Mouse (Mus musculus) embryonic facial prominence, embryonic 14.5 days (tissue): ENCODE data around the gene Kdm4a. TPM values are rescaled to one million over a fixed set of nuclear protein-coding genes. Genes with fewer than 3 reads are reported as not detected.

ENCODE experiments used
- ATAC-seq: fragments of 200-750 bp; cut with Nextera tagmentation; 2 replicates; pipeline ENCODE4 v1.8.0; 2017; ENCODE audit warnings: low read depth, moderate number of reproducible peaks, moderate TSS enrichment
- DNase-seq: peaks from one replicate; pipeline ENCODE4 v3.0.0-alpha.2; 2015; ENCODE audit warnings: low spot score
- H3K27ac ChIP-seq: fragments of 300-500 bp; sonication (generic); replicated peaks from 2 replicates; pipeline ENCODE4 v1.5.1; 2014; ENCODE audit warnings: low read depth, mild to moderate bottlenecking, low read length, moderate library complexity
- H3K27me3 ChIP-seq: fragments of 300-500 bp; sonication (generic); replicated peaks from 2 replicates; pipeline ENCODE4 v1.6.1; 2014; ENCODE audit warnings: low read length; ENCODE audit not compliant: control insufficient read depth, insufficient read depth
- H3K36me3 ChIP-seq: fragments of 300-500 bp; sonication (generic); 2 replicates; pipeline ENCODE4 v1.6.1; 2014; ENCODE audit warnings: low read length, mixed read lengths; ENCODE audit not compliant: control insufficient read depth, insufficient read depth
- H3K4me1 ChIP-seq: fragments of 300-500 bp; sonication (generic); 2 replicates; pipeline ENCODE4 v1.6.1; 2014; ENCODE audit warnings: antibody characterized with exemption, low read length; ENCODE audit not compliant: control insufficient read depth, insufficient read depth
- H3K4me2 ChIP-seq: fragments of 300-500 bp; sonication (generic); 2 replicates; pipeline ENCODE4 v1.6.1; 2014; ENCODE audit warnings: low read depth, mild to moderate bottlenecking, low read length, moderate library complexity, mixed read lengths
- H3K4me3 ChIP-seq: fragments of 300-500 bp; sonication (generic); 2 replicates; pipeline ENCODE4 v1.5.1; 2014; ENCODE audit warnings: low read depth, mild to moderate bottlenecking, low read length
- H3K9ac ChIP-seq: fragments of 300-500 bp; sonication (generic); 2 replicates; pipeline ENCODE4 v1.6.1; 2014; ENCODE audit warnings: low read depth, mild to moderate bottlenecking, low read length, moderate library complexity, mixed read lengths
- H3K9me3 ChIP-seq: fragments of 300-500 bp; sonication (generic); 2 replicates; pipeline ENCODE4 v1.6.1; 2016; ENCODE audit warnings: low read length; ENCODE audit not compliant: control insufficient read depth
- WGBS: fragments of 180-500 bp; shearing (Covaris S2); extraction: QIAGEN DNeasy Blood & Tissue Kit; methylation state at CpG from one replicate; pipeline ENCODE4 v1.1.7; 2014; 5-methylcytosine and 5-hydroxymethylcytosine counted together
- polyA plus RNA-seq: library from polyadenylated mRNA; unstranded; fragments of >200 nt; fragmentation: Nextera tagmentation; extraction: Ambion mirVana; gene quantifications from 2 replicates; pipeline ENCODE4 v1.2.1, GENCODE M21; 2014

Kdm4a gene
- polyA plus RNA-seq, 1 experiment from 2014 or later, result 35.1 TPM

DNA sequence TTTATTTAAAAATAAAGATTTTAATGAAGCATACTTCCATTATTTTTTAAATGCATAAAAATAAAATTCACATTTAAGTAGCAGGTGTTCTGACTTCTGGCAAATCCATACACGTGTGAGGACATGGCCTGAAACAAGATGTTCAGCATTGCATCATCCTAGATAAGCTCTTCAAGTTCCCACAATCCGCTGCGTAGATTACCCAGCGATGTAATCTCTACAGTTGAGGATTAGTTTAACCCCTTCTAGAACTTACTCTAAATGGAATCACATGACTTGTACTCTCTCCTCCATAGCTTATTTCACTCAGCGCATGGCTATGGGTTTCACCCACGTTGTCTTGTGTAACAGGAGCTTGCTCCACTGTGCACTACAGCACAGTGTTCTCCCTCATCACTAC, 78.3 kb downstream of the Kdm4a start:
- no peaks in the 10 kb centered on the region for H3K27me3 ChIP-seq
- H3K9ac ChIP-seq, result no peak overlapping the region
- no peaks in the 10 kb centered on the region for H3K36me3 ChIP-seq
- H3K4me2 ChIP-seq, result no peak overlapping the region
- 84% methylated on average over 6 of the region's 6 CpGs for WGBS
- no peak for DNase-seq
- no peaks in the 10 kb centered on the region for H3K9me3 ChIP-seq
- H3K4me1 ChIP-seq, result no peaks in the 10 kb centered on the region
- ATAC-seq, result no peak
- no peak overlapping the region for H3K4me3 ChIP-seq
- H3K27ac ChIP-seq, result no peak overlapping the region

GRCm38 (mm10) chr4:118099637-118100364, 80.0 kb downstream of the Kdm4a start:
- Histone ChIP-seq H3K4me3 (no peak overlapping the region), H3K4me2 (no peak overlapping the region), H3K9me3 (no peaks in the 10 kb centered on the region), H3K27ac (no peak overlapping the region), H3K27me3 (no peaks in the 10 kb centered on the region), H3K36me3 (no peaks in the 10 kb centered on the region), H3K4me1 (no peaks in the 10 kb centered on the region), H3K9ac (no peak overlapping the region)
- no peak for DNase-seq
- WGBS, result 85% methylated on average over 8 of the region's 8 CpGs
- ATAC-seq, result no peak

- H3K9me3 ChIP-seq, result no peaks in the 10 kb centered on the region
- ATAC-seq, result no peak
- H3K36me3 ChIP-seq, result no peaks in the 10 kb centered on the region
- 96% methylated on average over 6 of the region's 6 CpGs for whole genome bisulfite sequencing
- DNase-seq, result no peak
- H3K9ac ChIP-seq, result no peak overlapping the region
- H3K4me1 ChIP-seq, result no peaks in the 10 kb centered on the region
- H3K4me3 ChIP-seq, result no peak overlapping the region
- H3K27me3 ChIP-seq, result no peaks in the 10 kb centered on the region
- H3K4me2 ChIP-seq, result no peak overlapping the region
- H3K27ac ChIP-seq, result no peak overlapping the region
These were observed 81.3 kb downstream of the Kdm4a start for GRCm38 (mm10) chr4:118098571-118098970.

- Histone ChIP-seq H3K4me2 (no peak overlapping the region), H3K4me1 (no peaks in the 10 kb centered on the region), H3K36me3 (no peaks in the 10 kb centered on the region), H3K4me3 (no peak overlapping the region), H3K27me3 (no peaks in the 10 kb centered on the region), H3K27ac (no peak overlapping the region), H3K9me3 (no peaks in the 10 kb centered on the region), H3K9ac (no peak overlapping the region)
- ATAC-seq, result no peak
- 64% methylated on average over 6 of the region's 6 CpGs for WGBS
- no peak for DNase-seq
These were observed 83.8 kb downstream of the Kdm4a start for GRCm38 (mm10) chr4:118096069-118096468.

DNA sequence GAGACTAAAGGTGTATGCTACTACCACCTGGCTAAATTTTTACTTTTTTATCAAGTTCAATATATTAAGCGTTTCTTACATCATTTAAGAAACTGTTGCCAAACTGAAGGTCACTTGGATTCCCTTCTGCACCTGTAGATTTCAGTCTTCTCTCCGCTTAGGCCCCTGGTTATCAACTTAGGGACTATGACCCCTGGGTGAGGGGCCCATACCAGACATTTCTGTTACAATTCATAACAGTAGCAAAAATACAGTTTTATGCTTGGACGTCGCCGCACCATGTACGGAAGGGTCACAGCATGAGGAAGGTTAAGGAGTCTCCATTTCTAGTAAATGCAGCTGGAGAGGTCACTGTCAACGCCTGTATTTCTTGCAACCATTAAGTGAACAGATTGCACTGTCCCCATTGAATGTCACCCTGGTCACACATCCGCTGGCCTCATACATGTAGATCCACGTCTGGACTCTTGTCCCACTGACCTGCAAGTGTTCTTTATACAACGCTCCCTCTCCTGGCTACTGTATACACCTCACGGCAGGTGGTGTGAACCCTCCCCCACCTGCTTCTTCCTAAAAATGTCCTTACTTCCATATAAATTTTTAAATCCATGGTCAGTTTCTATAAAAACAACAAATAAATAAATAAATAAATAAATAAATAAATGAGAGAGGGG, 86.9 kb downstream of the Kdm4a start:
- no peak for ATAC-seq
- Histone ChIP-seq H3K9ac (no peak overlapping the region), H3K9me3 (no peaks in the 10 kb centered on the region), H3K4me1 (no peaks in the 10 kb centered on the region), H3K4me3 (no peak overlapping the region), H3K27me3 (no peaks in the 10 kb centered on the region), H3K27ac (no peak overlapping the region), H3K4me2 (no peak overlapping the region), H3K36me3 (no peaks in the 10 kb centered on the region)
- WGBS, result 94% methylated on average over 11 of the region's 11 CpGs
- no peak for DNase-seq

DNA sequence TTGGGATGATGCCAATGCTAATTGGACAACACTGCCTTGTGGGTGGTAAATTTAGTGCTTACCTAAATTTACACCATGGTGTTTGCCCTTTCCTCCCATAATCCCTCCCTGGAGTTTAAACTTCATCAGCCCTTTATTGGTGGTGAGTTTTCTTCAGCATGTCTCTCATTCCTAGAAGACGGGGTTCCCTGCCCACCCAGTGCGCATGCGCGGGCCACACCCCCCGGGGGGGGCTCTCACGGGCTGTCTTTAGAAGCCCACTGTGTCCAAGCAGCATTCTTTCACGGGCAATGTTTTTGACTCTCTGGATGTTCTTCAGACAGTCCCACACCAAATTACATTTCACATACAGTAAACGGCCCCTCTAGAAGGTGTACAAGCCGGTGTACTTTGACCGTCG, 89.4 kb downstream of the Kdm4a start:
- Histone ChIP-seq H3K9ac (no peak overlapping the region), H3K4me3 (no peak overlapping the region), H3K27ac (no peak overlapping the region), H3K4me1 (no peaks in the 10 kb centered on the region), H3K36me3 (no peaks in the 10 kb centered on the region), H3K4me2 (no peak overlapping the region), H3K9me3 (no peaks in the 10 kb centered on the region), H3K27me3 (no peaks in the 10 kb centered on the region)
- ATAC-seq, result no peak
- 92% methylated on average over 11 of the region's 11 CpGs for WGBS
- DNase-seq, result no peak

DNA sequence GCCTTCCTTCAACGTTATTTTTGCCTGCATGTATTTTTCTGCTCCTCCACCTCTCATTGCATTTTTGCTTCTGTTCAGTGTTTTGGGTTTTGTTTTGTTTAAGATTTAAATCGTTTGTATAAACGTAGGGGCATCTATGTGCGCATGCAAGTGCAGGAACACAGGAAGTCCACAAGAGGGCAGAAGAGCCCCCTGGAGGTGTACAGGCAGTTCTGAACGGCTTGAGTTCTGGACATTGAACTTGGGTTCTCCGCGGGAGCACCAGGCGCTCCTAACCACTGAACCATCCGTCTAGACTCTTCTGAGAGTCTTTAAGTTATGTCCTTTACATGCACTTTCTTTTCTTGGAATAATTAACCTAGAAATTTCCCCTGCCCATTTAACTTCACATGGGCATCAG, 89.9 kb downstream of the Kdm4a start:
- Histone ChIP-seq H3K9ac (no peak overlapping the region), H3K4me3 (no peak overlapping the region), H3K4me2 (no peak overlapping the region), H3K36me3 (no peaks in the 10 kb centered on the region), H3K9me3 (no peaks in the 10 kb centered on the region), H3K27me3 (no peaks in the 10 kb centered on the region), H3K4me1 (no peaks in the 10 kb centered on the region; the same call in 1 of the 2 replicates), H3K27ac (no peak overlapping the region)
- 47% methylated on average over 9 of the region's 9 CpGs for WGBS
- ATAC-seq (no peak), DNase-seq (no peak)

- WGBS, result 88% methylated on average over 2 of the region's 2 CpGs
- no peak for DNase-seq
- H3K36me3 ChIP-seq, result no peaks in the 10 kb centered on the region
- H3K4me3 ChIP-seq, result no peak overlapping the region
- no peaks in the 10 kb centered on the region for H3K27me3 ChIP-seq
- no peak overlapping the region for H3K9ac ChIP-seq
- no peak for ATAC-seq
- no peak overlapping the region for H3K4me2 ChIP-seq
- no peaks in the 10 kb centered on the region; the same call in 1 of the 2 replicates for H3K4me1 ChIP-seq
- no peaks in the 10 kb centered on the region for H3K9me3 ChIP-seq
- no peak overlapping the region for H3K27ac ChIP-seq
These were observed 91.1 kb downstream of the Kdm4a start for GRCm38 (mm10) chr4:118088771-118089170.
